Mouse (Mus musculus): ENCODE data around the gene Cmc2. TPM values are rescaled to one million over a fixed set of nuclear protein-coding genes. Genes with fewer than 3 reads are reported as not detected.

Cmc2 gene
- total RNA-seq, 2 experiments from 2014 or later = 19.2 to 20.8 TPM

DNA sequence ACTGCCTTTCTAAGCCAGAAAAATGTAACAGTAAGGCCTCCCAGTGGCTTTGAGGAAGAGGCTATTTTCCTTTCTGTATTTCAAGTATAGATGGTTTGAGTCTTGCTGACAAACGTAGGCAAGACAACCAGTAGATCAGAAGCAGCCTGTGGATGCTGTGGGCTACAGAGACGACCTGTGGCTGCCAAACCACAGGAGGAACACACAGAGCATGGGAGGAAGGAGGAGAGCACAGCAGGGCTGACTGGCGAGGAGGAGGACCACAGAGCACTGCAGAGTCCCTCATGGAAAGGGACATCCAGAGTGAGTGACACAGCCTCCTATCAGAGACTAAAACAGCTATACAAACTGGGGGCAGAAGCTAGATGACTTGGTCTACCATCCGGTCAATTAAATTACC is 16.0 kb downstream of the Cmc2 start:
- TF ChIP-seq CTCF (IDR thresholded peaks at IDR 0.05) = no peak
- DNase-seq (ENCODE audit: extremely low spot score in 1 of 2, low spot score in 2 of 2) = no peak
- intact Hi-C loops (cut with DNase I) = no loop called here
- no peak overlapping the region for H3K27ac ChIP-seq
- H3K4me3 ChIP-seq = no peak overlapping the region

GRCm38 (mm10) chr8:116904736-116905135 is 16.5 kb downstream of the Cmc2 start:
- H3K4me3 ChIP-seq = no peak overlapping the region
- H3K27ac ChIP-seq = no peak overlapping the region
- intact Hi-C loops (cut with DNase I) = no loop called here
- no peak for DNase-seq (ENCODE audit: extremely low spot score in 1 of 2, low spot score in 2 of 2)
- no peak for TF ChIP-seq CTCF (IDR thresholded peaks at IDR 0.05)

GRCm38 (mm10) chr8:116895521-116895920 is 25.7 kb downstream of the Cmc2 start:
- no peak for TF ChIP-seq CTCF (IDR thresholded peaks at IDR 0.05)
- H3K27ac ChIP-seq = no peak overlapping the region
- no peak overlapping the region for H3K4me3 ChIP-seq
- intact Hi-C loops (cut with DNase I) = no loop called here
- no peak for DNase-seq (ENCODE audit: extremely low spot score in 1 of 2, low spot score in 2 of 2)

DNA sequence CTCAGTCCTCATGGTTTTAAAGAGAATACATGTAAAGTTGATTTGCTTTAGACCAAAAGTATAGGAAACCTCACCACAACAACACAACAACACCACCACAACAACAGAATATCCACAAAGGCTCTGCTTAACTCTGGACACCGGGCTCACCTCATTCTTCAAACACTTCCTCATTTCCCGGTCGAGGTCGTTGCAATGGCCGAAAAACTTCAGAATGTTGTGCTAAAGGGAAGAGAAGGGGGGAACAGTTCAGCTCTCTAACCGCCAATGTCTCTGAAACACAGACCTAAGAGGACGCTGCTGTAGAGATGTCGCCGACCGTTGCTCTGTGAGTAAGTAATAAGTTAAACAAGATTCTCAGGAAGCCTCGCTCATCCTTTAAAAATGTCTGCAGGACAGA is 27.3 kb downstream of the Cmc2 start:
- Histone ChIP-seq H3K27ac (no peak overlapping the region), H3K4me3 (no peak overlapping the region)
- no peak for TF ChIP-seq CTCF (IDR thresholded peaks at IDR 0.05)
- intact Hi-C loops (cut with DNase I) = no loop called here
- DNase-seq (ENCODE audit: extremely low spot score in 1 of 2, low spot score in 2 of 2) = no peak

DNA sequence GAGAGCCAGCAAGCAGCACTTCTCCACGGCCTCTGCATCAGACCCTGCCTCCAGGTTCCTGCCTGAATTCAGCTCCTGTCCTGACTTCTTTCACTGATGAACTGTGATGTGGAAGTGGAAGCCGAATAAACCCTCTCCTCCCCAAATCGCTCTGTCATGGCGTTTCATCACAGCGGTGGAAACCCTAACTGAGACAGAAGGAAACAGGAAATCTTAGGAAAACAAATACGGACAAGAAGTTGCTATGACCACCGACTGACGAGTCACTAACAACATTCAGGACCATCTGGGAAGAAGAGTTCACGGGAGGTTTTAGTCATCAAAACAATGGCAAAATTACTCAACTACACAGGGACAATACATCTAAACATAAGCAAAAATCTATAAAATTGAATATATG is 28.6 kb downstream of the Cmc2 start:
- TF ChIP-seq CTCF (IDR thresholded peaks at IDR 0.05) = no peak
- no peak for DNase-seq (ENCODE audit: extremely low spot score in 1 of 2, low spot score in 2 of 2)
- intact Hi-C loops (cut with DNase I) = no loop called here
- no peak overlapping the region for H3K27ac ChIP-seq
- H3K4me3 ChIP-seq = no peak overlapping the region

DNA sequence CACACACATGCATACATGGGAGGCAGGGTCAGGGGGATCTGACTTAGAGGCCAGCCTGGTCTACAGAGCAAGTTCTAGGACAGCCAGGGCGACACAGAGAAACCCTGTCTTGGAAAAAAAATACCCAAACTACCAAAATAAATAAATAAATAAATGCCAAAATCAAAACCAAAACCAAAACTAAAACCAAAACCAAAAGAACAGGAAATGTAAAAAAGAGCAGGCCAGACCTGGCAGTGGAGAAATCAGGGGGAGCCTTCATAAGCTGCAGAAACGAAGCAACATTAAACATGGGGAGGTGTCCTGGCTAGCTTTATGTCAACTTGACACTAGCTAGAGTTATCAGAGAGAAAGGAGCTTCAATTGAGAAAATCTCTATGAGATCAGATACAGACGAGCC is 29.1 kb downstream of the Cmc2 start:
- intact Hi-C loops (cut with DNase I) = no loop called here
- DNase-seq (ENCODE audit: extremely low spot score in 1 of 2, low spot score in 2 of 2) = no peak

GRCm38 (mm10) chr8:116891446-116891845 is 29.8 kb downstream of the Cmc2 start:
- H3K4me3 ChIP-seq = no peak overlapping the region
- no peak for TF ChIP-seq CTCF (IDR thresholded peaks at IDR 0.05)
- DNase-seq (ENCODE audit: extremely low spot score in 1 of 2, low spot score in 2 of 2) = no peak
- intact Hi-C loops (cut with DNase I) = no loop called here
- no peak overlapping the region for H3K27ac ChIP-seq

More for the DNA sequence above, 29.1 kb downstream of the Cmc2 start:
- Histone ChIP-seq H3K27ac (no peak overlapping the region), H3K4me3 (no peak overlapping the region)
- no peak for TF ChIP-seq CTCF (IDR thresholded peaks at IDR 0.05)

DNA sequence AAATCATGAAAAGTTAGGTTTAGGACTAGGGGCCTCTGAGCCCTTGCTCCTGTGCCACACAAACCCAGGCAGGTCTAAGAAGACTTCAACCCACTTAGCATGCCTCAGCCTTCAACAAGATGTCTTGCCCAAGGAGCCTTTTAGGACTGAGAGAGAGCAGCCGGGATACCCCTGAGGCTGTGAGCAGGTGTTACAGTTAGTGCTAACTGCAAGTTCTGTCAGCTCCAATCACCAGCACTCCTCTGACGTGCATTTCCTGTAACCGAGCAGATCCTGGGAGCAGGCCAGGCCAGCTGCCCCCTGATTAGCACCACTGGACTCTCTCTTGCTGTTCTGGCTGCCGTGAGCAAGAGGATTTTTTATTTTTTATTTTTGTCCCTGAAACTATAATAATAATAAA is 33.4 kb downstream of the Cmc2 start:
- no peak for TF ChIP-seq CTCF (IDR thresholded peaks at IDR 0.05)
- no peak overlapping the region for H3K27ac ChIP-seq
- H3K4me3 ChIP-seq = no peak overlapping the region
- intact Hi-C loops (cut with DNase I) = no loop called here
- no peak for DNase-seq (ENCODE audit: extremely low spot score in 1 of 2, low spot score in 2 of 2)

- intact Hi-C loops (cut with DNase I) = no loop called here
- H3K4me3 ChIP-seq = no peak overlapping the region
- DNase-seq (ENCODE audit: extremely low spot score in 1 of 2, low spot score in 2 of 2) = no peak
- no peak overlapping the region for H3K27ac ChIP-seq
- no peak for TF ChIP-seq CTCF (IDR thresholded peaks at IDR 0.05)
Measured at GRCm38 (mm10) chr8:116881396-116881795, 39.9 kb downstream of the Cmc2 start.

DNA sequence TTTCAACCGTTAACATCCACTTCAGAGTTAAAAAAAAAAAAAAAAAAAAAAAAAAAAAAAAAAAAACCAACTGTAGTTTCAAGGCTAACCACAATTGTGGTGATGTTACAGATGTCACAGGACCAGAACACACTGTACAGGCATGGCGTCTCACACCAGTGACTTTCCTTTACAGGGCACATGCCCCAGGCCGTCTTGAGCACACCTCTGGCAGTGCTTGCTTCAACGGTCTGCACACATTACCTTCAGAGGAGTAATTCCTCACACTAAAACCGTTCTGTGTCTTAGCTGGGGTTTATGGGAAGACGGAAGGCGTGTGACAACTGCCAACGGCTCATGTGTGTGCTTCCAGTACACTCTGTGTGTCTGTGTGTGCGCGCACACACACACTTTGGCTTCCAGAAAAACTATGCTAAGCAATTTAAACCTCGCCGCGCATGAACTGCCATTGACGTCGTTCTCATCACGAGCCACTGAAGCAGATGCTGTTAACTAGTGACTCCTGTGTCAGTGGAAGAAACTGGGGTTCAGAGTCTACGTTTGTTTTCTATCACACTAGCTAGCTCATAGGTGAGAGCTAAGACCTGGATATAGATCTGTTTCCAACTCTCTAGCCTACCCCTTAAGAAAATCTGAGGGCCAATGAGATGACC is 45.3 kb downstream of the Cmc2 start:
- Histone ChIP-seq H3K4me3 (no peak overlapping the region), H3K27ac (no peak overlapping the region)
- no peak for TF ChIP-seq CTCF (IDR thresholded peaks at IDR 0.05)
- intact Hi-C loops (cut with DNase I) = no loop called here
- no peak for DNase-seq (ENCODE audit: extremely low spot score in 1 of 2, low spot score in 2 of 2)

- H3K4me3 ChIP-seq = no peak overlapping the region
- no peak for DNase-seq (ENCODE audit: extremely low spot score in 1 of 2, low spot score in 2 of 2)
- no peak for TF ChIP-seq CTCF (IDR thresholded peaks at IDR 0.05)
- intact Hi-C loops (cut with DNase I) = loop anchor here (5.0 kb wide), 1 partner anchor 112 kb away; no protein-coding TSS in a partner anchor
- no peak overlapping the region for H3K27ac ChIP-seq
Measured at GRCm38 (mm10) chr8:116873986-116874385, 47.3 kb downstream of the Cmc2 start.

DNA sequence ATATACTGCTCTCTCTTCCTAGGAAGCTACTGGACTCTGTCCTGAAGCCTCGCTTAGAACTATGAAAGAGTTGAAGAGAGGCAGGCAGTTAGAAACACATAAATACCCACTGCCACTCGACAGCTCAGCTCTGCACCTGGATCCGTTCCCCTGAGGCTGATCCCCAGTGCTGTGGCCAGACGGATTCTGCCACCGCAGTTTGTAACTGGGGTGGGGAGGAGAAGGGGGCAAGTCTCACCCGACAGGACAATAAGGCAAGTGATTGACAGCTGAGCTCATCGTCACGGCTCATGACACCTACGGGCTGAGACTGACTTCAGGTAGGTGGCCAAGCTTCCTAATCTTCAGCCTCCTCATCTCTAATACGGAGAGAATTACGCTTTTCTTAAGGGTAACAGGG is 47.7 kb downstream of the Cmc2 start:
- Histone ChIP-seq H3K4me3 (no peak overlapping the region), H3K27ac (no peak overlapping the region)
- intact Hi-C loops (cut with DNase I) = loop anchor here (5.0 kb wide), 1 partner anchor 111 kb away; no protein-coding TSS in a partner anchor
- no peak for TF ChIP-seq CTCF (IDR thresholded peaks at IDR 0.05)
- no peak for DNase-seq (ENCODE audit: extremely low spot score in 1 of 2, low spot score in 2 of 2)

DNA sequence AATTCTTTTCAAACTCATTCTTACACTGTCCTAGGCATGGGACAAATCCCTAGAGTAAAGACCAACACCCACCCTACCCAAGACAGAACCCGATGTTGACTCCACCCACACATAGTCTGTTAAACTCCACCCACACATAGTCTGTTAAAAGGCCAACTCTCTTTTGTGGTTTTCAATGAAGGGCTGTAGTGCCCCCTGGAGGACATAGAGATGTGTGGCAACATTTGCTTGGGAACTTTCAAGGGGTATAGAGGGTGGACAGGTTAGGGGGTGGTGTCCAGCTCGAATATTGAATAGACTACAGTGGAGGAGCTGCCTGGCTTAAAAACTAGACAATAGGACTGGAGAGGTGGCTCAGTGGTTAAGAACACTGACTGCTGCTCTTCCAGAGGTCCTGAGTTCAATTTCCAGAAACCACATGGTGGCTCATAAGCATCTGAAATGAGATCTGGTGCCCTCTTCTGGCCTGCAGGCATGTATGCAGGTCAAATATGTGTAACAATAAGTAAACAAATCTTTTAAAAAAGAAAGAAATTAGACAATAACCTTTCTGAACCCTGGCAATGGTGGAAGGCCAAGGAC is 48.4 kb downstream of the Cmc2 start:
- peak; percentile 47 for TF ChIP-seq CTCF (IDR thresholded peaks at IDR 0.05)
- no peak overlapping the region for H3K27ac ChIP-seq
- intact Hi-C loops (cut with DNase I) = loop anchor here (5.0 kb wide), 1 partner anchor 111 kb away; no protein-coding TSS in a partner anchor
- no peak overlapping the region for H3K4me3 ChIP-seq
- no peak for DNase-seq (ENCODE audit: extremely low spot score in 1 of 2, low spot score in 2 of 2)

Measured in left cerebral cortex, adult 2 months (tissue).